Mouse (Mus musculus) MEL (cell line): ENCODE results near the gene Rpl28. TPM values are rescaled to one million over a fixed set of nuclear protein-coding genes. Genes with fewer than 3 reads are reported as not detected.

Source experiments
- DNase-seq: peaks from one replicate; pipeline ENCODE4 v3.0.0; 2011; ENCODE audit warnings: low read depth, low spot score
- H3K27ac ChIP-seq: 2 replicates; pipeline ENCODE4 v1.5.1; 2012; ENCODE audit warnings: low read depth, mild to moderate bottlenecking, control low read depth, low read length, moderate library complexity; ENCODE audit not compliant: control insufficient read depth
- H3K27me3 ChIP-seq, 2 experiments: fragments of 150-350 bp in 1 of 2; sonication (generic) in 1 of 2; 2 replicates each; pipeline ENCODE4 v1.6.1; 2012; ENCODE audit warnings: low read length in 2 of 2, mild to moderate bottlenecking in 2 of 2, improper control_type of control experiment in 1 of 2, moderate library complexity in 1 of 2; ENCODE audit not compliant: insufficient read depth in 2 of 2, control insufficient read depth in 1 of 2
- H3K36me3 ChIP-seq, 2 experiments: 2 replicates each; pipeline ENCODE4 v1.6.1; 2012 to 2014; ENCODE audit warnings: low read length in 2 of 2, improper control_type of control experiment in 1 of 2, inconsistent platforms in 1 of 2, mild to moderate bottlenecking in 1 of 2; ENCODE audit not compliant: insufficient read depth in 2 of 2, control insufficient read depth in 1 of 2
- H3K4me1 ChIP-seq, 2 experiments: fragments of 150-350 bp in 1 of 2; sonication (generic) in 1 of 2; 2 replicates each; pipeline ENCODE4 v1.6.1; 2012; ENCODE audit warnings: low read length in 2 of 2, improper control_type of control experiment in 1 of 2, mild to moderate bottlenecking in 1 of 2; ENCODE audit not compliant: insufficient read depth in 2 of 2, control insufficient read depth in 1 of 2
- H3K4me3 ChIP-seq, 2 experiments: fragments of 150-350 bp in 1 of 2; sonication (generic) in 1 of 2; 2 replicates each; pipeline ENCODE4 v1.5.1; 2012; ENCODE audit warnings: low read depth in 2 of 2, low read length in 2 of 2, mild to moderate bottlenecking in 2 of 2, moderate library complexity in 2 of 2, control low read depth in 1 of 2, improper control_type of control experiment in 1 of 2; ENCODE audit not compliant: control insufficient read depth in 1 of 2, insufficient read depth in 1 of 2
- H3K79me2 ChIP-seq: 2 replicates; pipeline ENCODE4 v1.6.1; 2012; ENCODE audit warnings: mild to moderate bottlenecking, low read length, moderate library complexity; ENCODE audit not compliant: control insufficient read depth, poor library complexity, insufficient read depth
- H3K9ac ChIP-seq: 2 replicates; pipeline ENCODE4 v1.6.1; 2012; ENCODE audit warnings: low read depth, mild to moderate bottlenecking, control low read depth, low read length, moderate library complexity; ENCODE audit not compliant: control insufficient read depth, poor library complexity, severe bottlenecking
- H3K9me3 ChIP-seq: fragments of 150-350 bp; sonication (generic); replicated peaks from 2 replicates; pipeline ENCODE4 v1.6.1; 2012; ENCODE audit warnings: mild to moderate bottlenecking, low read length, improper control_type of control experiment, moderate library complexity; ENCODE audit not compliant: insufficient read depth
- CHD1 ChIP-seq: IDR thresholded peaks from 2 replicates; pipeline ENCODE4 v1.6.1; 2012; ENCODE audit warnings: low read depth, mild to moderate bottlenecking, inconsistent platforms, low read length, improper control_type of control experiment
- CHD2 ChIP-seq: IDR thresholded peaks from 2 replicates; pipeline ENCODE4 v1.6.1; 2011; ENCODE audit warnings: low read length, improper control_type of control experiment
- E2F4 ChIP-seq: IDR thresholded peaks from 2 replicates; pipeline ENCODE4 v1.6.1; 2011; ENCODE audit warnings: low read depth, low read length, improper control_type of control experiment, borderline replicate concordance
- EP300 ChIP-seq, 2 experiments: IDR thresholded peaks; 2 replicates each; pipeline ENCODE4 v1.6.1; 2011; ENCODE audit warnings: improper control_type of control experiment in 2 of 2, low read length in 2 of 2, low read depth in 1 of 2, mild to moderate bottlenecking in 1 of 2
- GABPA ChIP-seq: IDR thresholded peaks from 2 replicates; pipeline ENCODE4 v1.6.1; 2012; ENCODE audit warnings: low read depth, mild to moderate bottlenecking, inconsistent platforms, low read length, improper control_type of control experiment, moderate library complexity
- HCFC1 ChIP-seq: IDR thresholded peaks from 2 replicates; pipeline ENCODE4 v1.6.1; 2012; ENCODE audit warnings: low read depth, mild to moderate bottlenecking, inconsistent platforms, low read length, improper control_type of control experiment, moderate library complexity
- JUND ChIP-seq: IDR thresholded peaks from 2 replicates; pipeline ENCODE4 v1.6.1; 2011; ENCODE audit warnings: low read depth, mild to moderate bottlenecking, improper control_type of control experiment, low read length
- MAZ ChIP-seq: IDR thresholded peaks from 2 replicates; pipeline ENCODE4 v1.6.1; 2012; ENCODE audit warnings: low read depth, mild to moderate bottlenecking, inconsistent platforms, low read length, improper control_type of control experiment
- MYC ChIP-seq: IDR thresholded peaks from 2 replicates; pipeline ENCODE4 v1.6.1; 2011; ENCODE audit warnings: low read depth, mild to moderate bottlenecking, low read length, improper control_type of control experiment, moderate library complexity
- POLR2A ChIP-seq, 2 experiments: IDR thresholded peaks; 2 replicates each; pipeline ENCODE4 v1.6.1; 2011 to 2012; ENCODE audit warnings: low read length in 2 of 2, mild to moderate bottlenecking in 2 of 2, control low read depth in 1 of 2, improper control_type of control experiment in 1 of 2, low read depth in 1 of 2, moderate library complexity in 1 of 2; ENCODE audit not compliant: control insufficient read depth in 1 of 2, insufficient read depth in 1 of 2, poor library complexity in 1 of 2
- RAD21 ChIP-seq: IDR thresholded peaks from 2 replicates; pipeline ENCODE4 v1.6.1; 2011; ENCODE audit warnings: mild to moderate bottlenecking, low read depth, low read length, improper control_type of control experiment
- RCOR1 ChIP-seq: IDR thresholded peaks from 2 replicates; pipeline ENCODE4 v1.6.1; 2012; ENCODE audit warnings: low read depth, mild to moderate bottlenecking, inconsistent platforms, low read length, improper control_type of control experiment
- SMC3 ChIP-seq: IDR thresholded peaks from 2 replicates; pipeline ENCODE4 v1.6.1; 2011; ENCODE audit warnings: low read depth, low read length, improper control_type of control experiment
- TAL1 ChIP-seq: IDR thresholded peaks from 2 replicates; pipeline ENCODE4 v1.6.1; 2012; ENCODE audit warnings: mild to moderate bottlenecking, inconsistent platforms, low read length, moderate library complexity, mixed read lengths
- TCF12 ChIP-seq: IDR thresholded peaks from 2 replicates; pipeline ENCODE4 v1.6.1; 2014; ENCODE audit warnings: low read depth, mild to moderate bottlenecking, inconsistent platforms, low read length, improper control_type of control experiment, moderate library complexity
- UBTF ChIP-seq: IDR thresholded peaks from 2 replicates; pipeline ENCODE4 v1.6.1; 2012; ENCODE audit warnings: low read depth, mild to moderate bottlenecking, inconsistent platforms, low read length, improper control_type of control experiment, moderate library complexity, borderline replicate concordance; ENCODE audit not compliant: insufficient read depth
- ZKSCAN1 ChIP-seq: IDR thresholded peaks from 2 replicates; pipeline ENCODE4 v1.6.1; 2012; ENCODE audit warnings: low read depth, mild to moderate bottlenecking, inconsistent platforms, low read length, improper control_type of control experiment, moderate library complexity
- polyA plus RNA-seq, 2 experiments: library from polyadenylated mRNA; stranded (reverse) in 1 of 2; unstranded in 1 of 2; fragments of >175 nt in 1 of 2; fragments of >200 nt in 1 of 2; gene quantifications; 2 replicates each; pipeline versions ENCODE4 v1.2.1 to v1.2.4; 2012; ENCODE audit warnings: low replicate concordance in 2 of 2, low read depth in 1 of 2; ENCODE audit not compliant: insufficient read length in 2 of 2, insufficient read depth in 1 of 2, missing spikeins in 1 of 2
- total RNA-seq: library from RNA; depleted of rRNA; stranded (reverse); fragments of 300-350 nt; gene quantifications from 2 replicates; pipeline ENCODE4 v1.2.3, GENCODE M21; 2012

Rpl28 gene
- total and polyA plus RNA-seq, 3 experiments: 1,000 to 9,991 (median 2,264) TPM

- H3K4me3 ChIP-seq: no peak overlapping the region
- peaks cover 0 to 13% of the 10 kb centered on the region in 2 experiments; a peak in 3 of 4 replicates for H3K4me1 ChIP-seq
- no peak for TF ChIP-seq JUND
- no peak for TF ChIP-seq SMC3
- TF ChIP-seq TAL1: no peak
- TF ChIP-seq RAD21: no peak
- no peak for TF ChIP-seq E2F4
- no peak for TF ChIP-seq EP300 (IDR thresholded peaks at IDR 0.05; ENCODE audit: low read depth in 1 of 2, low read length in 2 of 2)
- no peak for TF ChIP-seq HCFC1
- TF ChIP-seq TCF12: no peak
- TF ChIP-seq, all 39 proteins: peak for 0
- Histone ChIP-seq H3K36me3 (no peaks in the 10 kb centered on the region), H3K27me3 (no peaks in the 10 kb centered on the region), H3K9me3 (no peaks in the 10 kb centered on the region), H3K9ac (no peak overlapping the region), H3K79me2 (no peaks in the 10 kb centered on the region; the same call in 1 of the 2 replicates), H3K27ac (no peak overlapping the region; the same call in 1 of the 2 replicates)
- no peak for DNase-seq
These were observed 44.4 kb upstream of the Rpl28 start for GRCm38 (mm10) chr7:4748321-4748720.

GRCm38 (mm10) chr7:4749169-4749568 lies 43.5 kb upstream of the Rpl28 start:
- Histone ChIP-seq H3K4me3 (no peak overlapping the region), H3K27me3 (no peaks in the 10 kb centered on the region), H3K9ac (no peak overlapping the region), H3K36me3 (no peaks in the 10 kb centered on the region), H3K4me1 (peaks cover 0 to 13% of the 10 kb centered on the region in 2 experiments; a peak in 3 of 4 replicates), H3K9me3 (no peaks in the 10 kb centered on the region), H3K27ac (no peak overlapping the region), H3K79me2 (no peaks in the 10 kb centered on the region; the same call in 1 of the 2 replicates)
- TF ChIP-seq JUND (no peak), TCF12 (no peak), TAL1 (no peak), MYC (no peak), ZKSCAN1 (no peak), HCFC1 (no peak), SMC3 (no peak), RCOR1 (no peak), GABPA (no peak), CHD1 (no peak), POLR2A (IDR thresholded peaks at IDR 0.05; ENCODE audit: control insufficient read depth in 1 of 2, insufficient read depth in 1 of 2, low read depth in 1 of 2, low read length in 2 of 2, poor library complexity in 1 of 2) (no peak), CHD2 (no peak), UBTF (no peak), MAZ (no peak)
- no peak for DNase-seq
